Mouse (Mus musculus) olfactory bulb, adult 2 months (tissue): ENCODE results near the gene B3galt1. TPM values are rescaled to one million over a fixed set of nuclear protein-coding genes. Genes with fewer than 3 reads are reported as not detected.

ENCODE experiments used
- H3K27ac ChIP-seq: fragments of 200-500 bp; 2 replicates; pipeline ENCODE4 v1.5.1; 2012; ENCODE audit warnings: low read depth, low read length; ENCODE audit not compliant: insufficient read depth
- H3K4me1 ChIP-seq: fragments of 200-500 bp; 2 replicates; pipeline ENCODE4 v1.6.1; 2012; ENCODE audit warnings: low read length; ENCODE audit not compliant: control insufficient read depth, insufficient read depth
- H3K4me3 ChIP-seq: fragments of 200-500 bp; 2 replicates; pipeline ENCODE4 v1.5.1; 2012; ENCODE audit warnings: mild to moderate bottlenecking, low read depth, low read length, moderate library complexity; ENCODE audit not compliant: insufficient read depth
- CTCF ChIP-seq: fragments of 200-500 bp; IDR thresholded peaks from 2 replicates; pipeline ENCODE4 v1.5.1; 2012; ENCODE audit warnings: low read depth, mild to moderate bottlenecking, low read length, moderate library complexity; ENCODE audit not compliant: insufficient read depth
- POLR2A ChIP-seq: fragments of 200-500 bp; IDR thresholded peaks from 2 replicates; pipeline ENCODE4 v1.6.1; 2012; ENCODE audit warnings: mild to moderate bottlenecking, low read depth, low read length, moderate library complexity; ENCODE audit not compliant: insufficient read depth
- WGBS: fragments of 180-500 bp; shearing (Covaris S2); methylation state at CpG from one replicate; pipeline ENCODE4 v1.1.7; 2018; 5-methylcytosine and 5-hydroxymethylcytosine counted together
- polyA plus RNA-seq: library from polyadenylated mRNA; stranded (reverse); fragments of >200 nt; gene quantifications from 2 replicates; pipeline ENCODE4 v1.2.4, GENCODE M21; 2012; ENCODE audit warnings: low replicate concordance; ENCODE audit not compliant: missing spikeins, insufficient read depth, insufficient read length

The B3galt1 gene
- polyA plus RNA-seq, 1 experiment: not detected

GRCm38 (mm10) chr2:67658091-67658490, 92.4 kb downstream of the B3galt1 start:
- Histone ChIP-seq H3K4me3 (no peak overlapping the region), H3K27ac (no peak overlapping the region), H3K4me1 (no peaks in the 10 kb centered on the region)
- WGBS: 88% methylated on average over 1 of the region's 1 CpGs
- no peak for TF ChIP-seq POLR2A
- no peak for TF ChIP-seq CTCF

GRCm38 (mm10) chr2:67671721-67672120, 106.0 kb downstream of the B3galt1 start:
- no peak overlapping the region for H3K4me3 ChIP-seq
- TF ChIP-seq CTCF: no peak
- no peak for TF ChIP-seq POLR2A
- no peak overlapping the region for H3K27ac ChIP-seq
- no peaks in the 10 kb centered on the region for H3K4me1 ChIP-seq
- 73% methylated on average over 2 of the region's 2 CpGs for WGBS

- Histone ChIP-seq H3K27ac (no peak overlapping the region), H3K4me3 (no peak overlapping the region), H3K4me1 (no peaks in the 10 kb centered on the region)
- WGBS: 57% methylated on average over 4 of the region's 4 CpGs
- no peak for TF ChIP-seq POLR2A
- TF ChIP-seq CTCF: no peak
These were observed 112.0 kb downstream of the B3galt1 start for GRCm38 (mm10) chr2:67677697-67678096.

GRCm38 (mm10) chr2:67724249-67724648, 158.6 kb downstream of the B3galt1 start:
- H3K4me1 ChIP-seq: no peaks in the 10 kb centered on the region
- H3K4me3 ChIP-seq: no peak overlapping the region
- 87% methylated on average over 5 of the region's 5 CpGs for WGBS
- TF ChIP-seq POLR2A: no peak
- no peak for TF ChIP-seq CTCF
- H3K27ac ChIP-seq: no peak overlapping the region

- no peaks in the 10 kb centered on the region for H3K4me1 ChIP-seq
- WGBS: 57% methylated on average over 2 of the region's 2 CpGs
- no peak overlapping the region for H3K27ac ChIP-seq
- no peak for TF ChIP-seq CTCF
- no peak overlapping the region for H3K4me3 ChIP-seq
These were observed 165.1 kb downstream of the B3galt1 start for GRCm38 (mm10) chr2:67730771-67731170.

GRCm38 (mm10) chr2:67751585-67751984, 185.9 kb downstream of the B3galt1 start:
- peaks cover 2% of the 10 kb centered on the region; the same call in 1 of the 2 replicates for H3K4me1 ChIP-seq
- H3K27ac ChIP-seq: no peak overlapping the region
- 54% methylated on average over 3 of the region's 3 CpGs for WGBS
- no peak for TF ChIP-seq CTCF
- TF ChIP-seq POLR2A: no peak
- no peak overlapping the region for H3K4me3 ChIP-seq

- TF ChIP-seq POLR2A (no peak), CTCF (no peak)
- Histone ChIP-seq H3K4me1 (peaks cover 2% of the 10 kb centered on the region; the same call in 1 of the 2 replicates), H3K27ac (no peak overlapping the region), H3K4me3 (no peak overlapping the region)
- 59% methylated on average over 6 of the region's 6 CpGs for WGBS
These were observed 190.8 kb downstream of the B3galt1 start for GRCm38 (mm10) chr2:67756507-67756906.

- Histone ChIP-seq H3K4me1 (no peaks in the 10 kb centered on the region), H3K27ac (no peak overlapping the region), H3K4me3 (no peak overlapping the region)
- TF ChIP-seq POLR2A (no peak), CTCF (no peak)
- 74% methylated on average over 3 of the region's 3 CpGs for WGBS
These were observed 221.9 kb downstream of the B3galt1 start for GRCm38 (mm10) chr2:67787536-67787935.

- H3K4me3 ChIP-seq: no peak overlapping the region
- H3K27ac ChIP-seq: no peak overlapping the region
- H3K4me1 ChIP-seq: no peaks in the 10 kb centered on the region
- WGBS: 89% methylated on average over 4 of the region's 4 CpGs
- TF ChIP-seq CTCF: no peak
- TF ChIP-seq POLR2A: no peak
These were observed 231.9 kb downstream of the B3galt1 start for GRCm38 (mm10) chr2:67797561-67797960.

- 94% methylated on average over 3 of the region's 3 CpGs for WGBS
These were observed 234.3 kb downstream of the B3galt1 start for GRCm38 (mm10) chr2:67799981-67800380.

More at GRCm38 (mm10) chr2:67799981-67800380, 234.3 kb downstream of the B3galt1 start:
- Histone ChIP-seq H3K4me1 (no peaks in the 10 kb centered on the region), H3K27ac (no peak overlapping the region), H3K4me3 (no peak overlapping the region)
- TF ChIP-seq POLR2A: no peak
- TF ChIP-seq CTCF: no peak
